Mouse (Mus musculus) cerebellum, adult 2 months (tissue): ENCODE data around the gene Dapk2. TPM values are rescaled to one million over a fixed set of nuclear protein-coding genes. Genes with fewer than 3 reads are reported as not detected.
A peak's percentile ranks its signal among the peaks of the same experiment; 100 is the strongest.

Experiments used
- DNase-seq, 2 experiments: peaks; one replicate each; pipeline ENCODE4 v3.0.0; 2021
- H3K27ac ChIP-seq: fragments of 200-500 bp; 2 replicates; pipeline ENCODE4 v1.5.1; 2012; ENCODE audit warnings: low read length, control low read depth, inconsistent platforms; ENCODE audit not compliant: insufficient read depth
- H3K27me3 ChIP-seq: fragments of 200-500 bp; 2 replicates; pipeline ENCODE4 v1.6.1; 2012; ENCODE audit warnings: inconsistent platforms, mild to moderate bottlenecking, low read length, moderate library complexity; ENCODE audit not compliant: control insufficient read depth, insufficient read depth
- H3K4me1 ChIP-seq: fragments of 200-500 bp; 2 replicates; pipeline ENCODE4 v1.6.1; 2011; ENCODE audit warnings: low read length; ENCODE audit not compliant: control insufficient read depth, insufficient read depth
- H3K4me3 ChIP-seq: fragments of 200-500 bp; replicated peaks from 2 replicates; pipeline ENCODE3; 2011; ENCODE audit warnings: mild to moderate bottlenecking, low read depth, low read length, control low read depth; ENCODE audit not compliant: insufficient read depth
- CTCF ChIP-seq: fragments of 200-500 bp; IDR thresholded peaks from 2 replicates; pipeline ENCODE4 v1.5.1; 2011; ENCODE audit warnings: low read depth, mild to moderate bottlenecking, control low read depth, low read length, moderate library complexity, borderline replicate concordance; ENCODE audit not compliant: insufficient read depth
- POLR2A ChIP-seq: fragments of 200-500 bp; IDR thresholded peaks from 2 replicates; pipeline ENCODE4 v1.6.1; 2011; ENCODE audit warnings: low read length, control low read depth, borderline replicate concordance; ENCODE audit not compliant: insufficient read depth
- WGBS: fragments of 180-500 bp; shearing (Covaris S2); methylation state at CpG from one replicate; pipeline ENCODE4 v1.1.7; 2018; 5-methylcytosine and 5-hydroxymethylcytosine counted together
- polyA plus RNA-seq: library from polyadenylated mRNA; depleted of rRNA; stranded (reverse); fragments of >200 nt; gene quantifications from 2 replicates; pipeline ENCODE4 v1.2.3, GENCODE M21; 2012

Gene Dapk2
- polyA plus RNA-seq, 1 experiment, result 3.6 TPM

DNA sequence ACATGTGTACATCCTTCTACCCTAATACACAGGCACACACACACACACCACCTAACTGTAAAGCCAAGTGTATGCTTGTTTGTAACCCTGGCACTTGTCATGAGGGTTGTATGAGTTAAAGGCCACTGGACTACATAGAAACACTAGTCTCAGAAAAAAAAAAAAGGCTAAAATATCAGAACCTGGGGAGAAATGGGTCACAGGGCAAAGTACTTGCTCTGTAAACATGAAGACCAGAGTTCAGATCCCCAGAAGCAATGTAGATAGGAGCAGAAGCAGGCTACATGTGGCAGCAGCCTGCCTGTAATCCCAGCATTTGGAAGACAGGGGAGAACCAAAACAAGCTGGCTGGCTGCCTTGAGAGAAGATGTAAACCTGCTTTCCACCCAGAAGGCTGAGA lies 11.9 kb upstream of the Dapk2 start:
- Histone ChIP-seq H3K27me3 (no peaks in the 10 kb centered on the region), H3K4me1 (no peaks in the 10 kb centered on the region), H3K27ac (no peak overlapping the region), H3K4me3 (no peak overlapping the region)
- DNase-seq, result no peak
- TF ChIP-seq POLR2A, result no peak

DNA sequence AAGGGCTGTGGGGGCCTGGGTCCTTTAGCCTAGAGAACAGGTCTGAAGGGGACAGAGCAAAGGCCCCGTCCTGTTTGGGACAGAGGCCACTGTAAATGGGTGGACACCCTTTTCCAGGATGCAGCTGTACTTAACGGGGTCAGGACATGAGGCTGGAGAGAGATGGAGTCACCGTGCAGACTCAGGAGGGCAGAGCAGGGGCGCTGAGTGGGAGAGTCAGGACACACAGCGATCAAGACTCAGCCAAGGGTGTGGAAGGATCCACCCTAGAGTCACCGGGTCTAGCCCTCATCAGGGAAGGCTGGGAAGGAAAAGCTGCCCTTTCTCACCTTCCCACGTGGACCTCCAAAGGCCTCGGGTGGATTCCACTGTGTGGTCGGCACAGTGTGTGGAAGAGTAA lies 6.0 kb upstream of the Dapk2 start:
- H3K4me3 ChIP-seq, result no peak overlapping the region
- WGBS, result 72% methylated on average over 9 of the region's 9 CpGs
- TF ChIP-seq CTCF (no peak), POLR2A (no peak)
- no peak overlapping the region for H3K27ac ChIP-seq
- DNase-seq, result no peak
- H3K4me1 ChIP-seq, result no peaks in the 10 kb centered on the region
- H3K27me3 ChIP-seq, result no peaks in the 10 kb centered on the region

GRCm38 (mm10) chr9:66153594-66153993 lies 4.4 kb upstream of the Dapk2 start:
- H3K27me3 ChIP-seq, result peaks cover 2% of the 10 kb centered on the region; the same call in 1 of the 2 replicates
- no peak for DNase-seq
- H3K4me3 ChIP-seq, result no peak overlapping the region
- no peak overlapping the region for H3K27ac ChIP-seq
- TF ChIP-seq POLR2A, result no peak
- no peak for TF ChIP-seq CTCF
- no peaks in the 10 kb centered on the region for H3K4me1 ChIP-seq
- 88% methylated on average over 6 of the region's 6 CpGs for WGBS

- H3K4me3 ChIP-seq, result no peak overlapping the region
- no peaks in the 10 kb centered on the region for H3K4me1 ChIP-seq
- no peak for DNase-seq
- TF ChIP-seq POLR2A (no peak), CTCF (no peak)
- WGBS, result 92% methylated on average over 9 of the region's 9 CpGs
- peaks cover 2% of the 10 kb centered on the region; the same call in 1 of the 2 replicates for H3K27me3 ChIP-seq
- no peak overlapping the region for H3K27ac ChIP-seq
Observed at GRCm38 (mm10) chr9:66154013-66154412, 4.0 kb upstream of the Dapk2 start.

- Histone ChIP-seq H3K4me1 (no peaks in the 10 kb centered on the region), H3K27me3 (peaks cover 2% of the 10 kb centered on the region; the same call in 1 of the 2 replicates), H3K27ac (no peak overlapping the region), H3K4me3 (no peak overlapping the region)
- DNase-seq, result no peak
- no peak for TF ChIP-seq CTCF
- 86% methylated on average over 1 of the region's 1 CpGs for WGBS
Observed at GRCm38 (mm10) chr9:66155534-66155933, 2.5 kb upstream of the Dapk2 start.

- Histone ChIP-seq H3K27ac (no peak overlapping the region), H3K4me1 (no peaks in the 10 kb centered on the region), H3K27me3 (peaks cover 2% of the 10 kb centered on the region; the same call in 1 of the 2 replicates), H3K4me3 (no peak overlapping the region)
- TF ChIP-seq CTCF (no peak), POLR2A (no peak)
- 93% methylated on average over 6 of the region's 6 CpGs for WGBS
- no peak for DNase-seq
Observed at GRCm38 (mm10) chr9:66158885-66159430, 935 bp downstream of the Dapk2 start.

DNA sequence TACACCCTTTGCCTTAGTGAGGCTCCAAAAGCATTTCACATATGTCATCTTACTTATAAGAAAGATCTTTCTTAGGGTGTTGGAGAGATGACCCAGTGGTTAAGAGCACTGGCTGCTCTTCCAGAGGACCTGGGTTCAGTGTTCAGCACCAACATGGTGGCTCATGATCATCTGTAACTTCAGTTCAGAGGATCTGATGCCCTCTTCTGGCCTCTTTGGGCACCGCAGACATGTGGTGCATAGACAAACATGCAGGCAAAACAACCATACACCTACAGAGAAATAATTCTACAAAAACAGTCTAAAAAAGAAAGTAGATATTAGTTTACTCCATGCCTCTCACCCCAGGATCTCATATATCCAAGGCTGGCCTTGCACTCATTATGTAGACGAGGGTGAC lies 2.1 kb downstream of the Dapk2 start:
- DNase-seq, result no peak
- H3K27ac ChIP-seq, result no peak overlapping the region
- WGBS, result 96% methylated on average over 2 of the region's 2 CpGs
- no peak for TF ChIP-seq CTCF
- TF ChIP-seq POLR2A, result no peak
- H3K27me3 ChIP-seq, result peaks cover 2% of the 10 kb centered on the region; the same call in 1 of the 2 replicates
- H3K4me3 ChIP-seq, result no peak overlapping the region
- no peaks in the 10 kb centered on the region for H3K4me1 ChIP-seq

DNA sequence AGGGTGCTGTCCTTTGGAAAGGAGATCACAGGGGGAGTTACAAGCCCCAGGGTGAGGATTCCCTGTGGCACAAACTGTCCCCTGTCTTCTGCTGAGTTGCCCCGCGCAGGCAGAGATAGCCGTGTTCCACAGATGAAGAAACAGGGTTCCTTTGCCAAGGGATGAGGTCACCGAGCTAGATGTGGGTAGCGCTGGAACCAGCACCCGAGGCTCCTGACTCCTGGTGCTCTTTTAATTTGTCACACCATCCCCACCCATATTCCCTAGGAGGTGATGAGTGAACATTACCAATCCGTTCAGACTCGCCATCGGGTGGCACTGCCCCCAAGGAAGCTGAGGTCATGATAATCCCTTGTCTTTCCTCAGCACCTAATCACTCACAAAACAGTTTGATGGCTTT lies 5.0 kb downstream of the Dapk2 start:
- no peak overlapping the region for H3K27ac ChIP-seq
- peak; percentile 27; the same call in 1 of the 2 replicates for TF ChIP-seq CTCF
- no peak for TF ChIP-seq POLR2A
- H3K4me3 ChIP-seq, result no peak overlapping the region
- H3K4me1 ChIP-seq, result no peaks in the 10 kb centered on the region
- peak in 1 of 2 experiments; percentile 9 for DNase-seq
- H3K27me3 ChIP-seq, result peaks cover 2% of the 10 kb centered on the region; the same call in 1 of the 2 replicates
- WGBS, result 72% methylated on average over 9 of the region's 9 CpGs
